Mouse (Mus musculus) small intestine, adult 2 months (tissue): ENCODE measurements around the gene Pstk. TPM values are rescaled to one million over a fixed set of nuclear protein-coding genes. Genes with fewer than 3 reads are reported as not detected.

Experiments used
- H3K27ac ChIP-seq: fragments of 200-500 bp; 2 replicates; pipeline ENCODE4 v1.5.1; 2012; ENCODE audit warnings: low read depth, low read length, control low read depth, inconsistent platforms; ENCODE audit not compliant: insufficient read depth
- H3K27me3 ChIP-seq: fragments of 200-500 bp; 2 replicates; pipeline ENCODE4 v1.6.1; 2012; ENCODE audit warnings: mild to moderate bottlenecking, moderate library complexity, low read length, inconsistent platforms; ENCODE audit not compliant: control insufficient read depth, insufficient read depth
- H3K36me3 ChIP-seq: fragments of 200-500 bp; 2 replicates; pipeline ENCODE4 v1.6.1; 2012; ENCODE audit warnings: mild to moderate bottlenecking, low read length, control low read depth, inconsistent platforms; ENCODE audit not compliant: control insufficient read depth, insufficient read depth
- H3K4me1 ChIP-seq: fragments of 200-500 bp; 2 replicates; pipeline ENCODE4 v1.6.1; 2012; ENCODE audit warnings: low read length, inconsistent platforms, mixed read lengths; ENCODE audit not compliant: control insufficient read depth, insufficient read depth, insufficient read length
- H3K4me3 ChIP-seq: fragments of 200-500 bp; 2 replicates; pipeline ENCODE4 v1.5.1; 2012; ENCODE audit warnings: low read depth, mild to moderate bottlenecking, control low read depth, inconsistent platforms, low read length, moderate library complexity
- CTCF ChIP-seq: fragments of 200-500 bp; IDR thresholded peaks from 2 replicates; pipeline ENCODE4 v1.5.1; 2012; ENCODE audit warnings: low read depth, mild to moderate bottlenecking, control low read depth, inconsistent platforms, low read length, moderate library complexity, mixed read lengths; ENCODE audit not compliant: insufficient replicate concordance, insufficient read length; ENCODE audit errors: extremely low read depth
- POLR2A ChIP-seq: fragments of 200-500 bp; IDR thresholded peaks from 2 replicates; pipeline ENCODE4 v1.6.1; 2012; ENCODE audit warnings: low read depth, mild to moderate bottlenecking, control low read depth, inconsistent platforms, low read length, moderate library complexity
- WGBS: fragments of 180-500 bp; shearing (Covaris S2); methylation state at CpG from one replicate; pipeline ENCODE4 v1.1.7; 2018; 5-methylcytosine and 5-hydroxymethylcytosine counted together
- polyA plus RNA-seq: library from polyadenylated mRNA; depleted of rRNA; stranded (reverse); fragments of >200 nt; gene quantifications from 2 replicates; pipeline ENCODE4 v1.2.3, GENCODE M21; 2012; rRNA removed

Gene Pstk
- polyA plus RNA-seq, result 35.6 and 37.5 TPM in 2 replicates

DNA sequence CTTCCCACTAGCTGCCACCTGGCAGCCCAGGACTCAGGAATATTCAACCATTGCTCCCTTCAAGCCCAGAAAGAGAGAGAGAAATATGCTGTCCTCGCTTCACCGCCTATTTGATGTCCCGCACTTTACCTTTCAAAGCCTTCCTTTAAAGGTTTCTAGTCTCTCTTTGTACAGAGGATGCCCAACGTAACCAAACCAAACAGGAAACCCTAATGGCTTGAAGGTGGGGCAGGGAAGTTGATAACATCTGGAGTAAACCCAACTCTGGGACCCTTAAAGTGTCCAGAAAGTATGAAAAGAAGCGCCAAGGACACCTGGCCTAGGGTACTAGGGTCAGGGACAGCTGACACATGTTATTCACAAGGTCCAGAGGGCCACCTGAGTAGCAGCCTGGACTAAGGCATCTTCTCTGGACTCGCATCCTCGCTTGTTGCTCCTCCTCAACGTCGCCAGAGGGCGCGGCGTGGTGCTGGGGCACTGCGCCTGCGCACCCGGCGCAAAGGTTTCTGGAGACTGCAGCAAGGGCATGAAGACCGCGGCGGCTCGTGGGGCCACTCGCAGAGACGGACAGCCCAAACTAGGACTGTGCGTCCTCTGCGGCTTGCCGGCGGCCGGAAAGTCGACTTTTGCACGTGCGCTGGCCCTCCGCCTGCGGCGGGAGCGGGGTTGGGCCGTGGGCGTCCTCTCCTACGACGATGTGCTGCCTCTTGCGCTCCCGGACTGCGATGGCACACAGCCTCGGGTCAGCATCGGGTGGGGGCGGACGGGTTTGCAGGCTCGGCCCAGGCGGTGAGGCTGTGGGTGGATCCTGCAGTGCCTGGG, at the start of gene Pstk:
Gene Pstk, plus strand, starts transcription at position 494 of the 822 bp plus-strand sequence.
- peak within 1 kb of the TSS; percentile 84 for H3K4me3 ChIP-seq
- H3K27ac ChIP-seq, result peak within 1 kb of the TSS; percentile 79
- H3K4me1 ChIP-seq, result no peaks in the 10 kb centered on the region
- TF ChIP-seq CTCF, result peak; percentile 78; the same call in 1 of the 2 replicates
- TF ChIP-seq POLR2A, result peak; percentile 91
- WGBS, result 4% methylated on average over 47 of the region's 47 CpGs
- H3K36me3 ChIP-seq, result peaks cover 6% of the 10 kb centered on the region
- no peaks in the 10 kb centered on the region for H3K27me3 ChIP-seq

GRCm38 (mm10) chr7:131322192-131322591, 48.7 kb upstream of the Pstk start, which contains the start of gene Cuzd1:
Cuzd1 (minus strand) TSS chr7:131322292.
- TF ChIP-seq CTCF (no peak), POLR2A (no peak)
- H3K27ac ChIP-seq, result no peak within 1 kb of the TSS
- H3K36me3 ChIP-seq, result no peaks in the 10 kb centered on the region
- 77% methylated on average over 2 of the region's 2 CpGs for WGBS
- H3K27me3 ChIP-seq, result no peaks in the 10 kb centered on the region
- H3K4me3 ChIP-seq, result no peak within 1 kb of the TSS
- H3K4me1 ChIP-seq, result no peaks in the 10 kb centered on the region

GRCm38 (mm10) chr7:131327054-131327453, 43.9 kb upstream of the Pstk start:
- H3K27me3 ChIP-seq, result no peaks in the 10 kb centered on the region

GRCm38 (mm10) chr7:131329416-131329815, 41.5 kb upstream of the Pstk start, which contains the start of gene Fam24b:
Fam24b (minus strand) TSS chr7:131329516.
- Histone ChIP-seq H3K36me3 (no peaks in the 10 kb centered on the region), H3K27me3 (no peaks in the 10 kb centered on the region), H3K27ac (no peak within 1 kb of the TSS), H3K4me3 (no peak within 1 kb of the TSS), H3K4me1 (no peaks in the 10 kb centered on the region)
- TF ChIP-seq POLR2A, result no peak
- TF ChIP-seq CTCF, result no peak
- 90% methylated on average over 5 of the region's 5 CpGs for WGBS

More at GRCm38 (mm10) chr7:131327054-131327453, 43.9 kb upstream of the Pstk start:
- TF ChIP-seq CTCF (no peak), POLR2A (no peak)
- H3K4me1 ChIP-seq, result no peaks in the 10 kb centered on the region
- H3K4me3 ChIP-seq, result no peak overlapping the region
- H3K27ac ChIP-seq, result no peak overlapping the region
- 86% methylated on average over 5 of the region's 5 CpGs for WGBS
- H3K36me3 ChIP-seq, result no peaks in the 10 kb centered on the region

- Histone ChIP-seq H3K36me3 (no peaks in the 10 kb centered on the region), H3K4me3 (no peak overlapping the region), H3K4me1 (no peaks in the 10 kb centered on the region), H3K27me3 (no peaks in the 10 kb centered on the region), H3K27ac (no peak overlapping the region)
- 52% methylated on average over 2 of the region's 2 CpGs for WGBS
- no peak for TF ChIP-seq POLR2A
- TF ChIP-seq CTCF, result no peak
These were observed 39.3 kb upstream of the Pstk start for GRCm38 (mm10) chr7:131331688-131332087.

DNA sequence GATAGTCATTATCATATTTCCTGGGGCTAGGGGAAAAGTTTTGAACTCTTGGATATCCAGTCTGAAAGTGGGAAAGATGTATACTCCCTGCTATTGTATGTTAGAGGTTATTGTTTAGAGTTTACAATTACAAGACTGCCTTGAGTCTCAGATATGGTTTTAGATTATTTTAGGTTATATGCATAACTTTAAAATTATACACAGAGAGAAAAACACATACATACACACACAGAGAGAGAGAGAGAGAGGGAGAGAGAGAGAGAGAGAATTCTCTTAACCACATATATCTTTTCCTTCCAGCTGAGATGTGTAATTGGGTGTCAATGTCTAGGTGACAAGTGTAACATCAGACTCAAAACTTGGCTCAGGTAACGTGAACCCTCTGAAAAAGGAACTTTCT, 37.4 kb upstream of the Pstk start, which contains the start of gene Fam24a:
Gene Fam24a, plus strand, starts transcription at position 301 of the 400 bp plus-strand sequence.
- 49% methylated on average over 1 of the region's 1 CpGs for WGBS

GRCm38 (mm10) chr7:131337502-131338068, 33.4 kb upstream of the Pstk start:
- H3K27me3 ChIP-seq, result no peaks in the 10 kb centered on the region
- TF ChIP-seq POLR2A (no peak), CTCF (no peak)
- no peak overlapping the region for H3K27ac ChIP-seq
- no peak overlapping the region for H3K4me3 ChIP-seq
- H3K4me1 ChIP-seq, result no peaks in the 10 kb centered on the region
- 74% methylated on average over 8 of the region's 8 CpGs for WGBS
- peaks cover 14% of the 10 kb centered on the region for H3K36me3 ChIP-seq

More for the DNA sequence above, 37.4 kb upstream of the Pstk start, which contains the start of gene Fam24a:
- Histone ChIP-seq H3K4me3 (no peak within 1 kb of the TSS), H3K27ac (no peak within 1 kb of the TSS), H3K36me3 (no peaks in the 10 kb centered on the region), H3K4me1 (no peaks in the 10 kb centered on the region), H3K27me3 (no peaks in the 10 kb centered on the region)
- TF ChIP-seq POLR2A (no peak), CTCF (no peak)
